Mouse (Mus musculus): ENCODE results near the gene Stat5a. TPM values are rescaled to one million over a fixed set of nuclear protein-coding genes. Genes with fewer than 3 reads are reported as not detected.

The Stat5a gene
- polyA plus RNA-seq, 1 experiment from 2014 or later, result 9.2 TPM

GRCm38 (mm10) chr11:100819048-100819447 lies 40.1 kb upstream of the Stat5a start:
- 76% methylated on average over 8 of the region's 8 CpGs for WGBS

GRCm38 (mm10) chr11:100819626-100820025 lies 39.5 kb upstream of the Stat5a start:
- Histone ChIP-seq H3K4me3 (ENCODE audit: low read depth, low read length) (no peak overlapping the region), H3K4me1 (ENCODE audit: control insufficient read depth, insufficient read depth, low read length) (peaks cover 9% of the 10 kb centered on the region), H3K36me3 (ENCODE audit: control insufficient read depth, insufficient read depth, low read length) (no peaks in the 10 kb centered on the region), H3K9ac (ENCODE audit: low read depth, low read length) (no peak overlapping the region), H3K9me3 (ENCODE audit: control insufficient read depth, low read length) (no peaks in the 10 kb centered on the region), H3K4me2 (ENCODE audit: low read depth, low read length) (no peak overlapping the region), H3K27ac (replicated peaks; ENCODE audit: low read depth, low read length) (no peak overlapping the region), H3K27me3 (replicated peaks; ENCODE audit: control insufficient read depth, insufficient read depth, low read length) (no peaks in the 10 kb centered on the region)
- WGBS, result 48% methylated on average over 16 of the region's 16 CpGs
- no peak for ATAC-seq (ENCODE audit: low read depth)
- no peak for DNase-seq (ENCODE audit: low spot score)

More at GRCm38 (mm10) chr11:100819048-100819447, 40.1 kb upstream of the Stat5a start:
- DNase-seq (ENCODE audit: low spot score) (no peak), ATAC-seq (ENCODE audit: low read depth) (no peak)
- no peak overlapping the region for H3K4me3 ChIP-seq (ENCODE audit: low read depth, low read length)
- peaks cover 9% of the 10 kb centered on the region for H3K4me1 ChIP-seq (ENCODE audit: control insufficient read depth, insufficient read depth, low read length)
- no peak overlapping the region for H3K9ac ChIP-seq (ENCODE audit: low read depth, low read length)
- H3K4me2 ChIP-seq (ENCODE audit: low read depth, low read length), result no peak overlapping the region
- H3K27ac ChIP-seq (replicated peaks; ENCODE audit: low read depth, low read length), result no peak overlapping the region
- no peaks in the 10 kb centered on the region for H3K36me3 ChIP-seq (ENCODE audit: control insufficient read depth, insufficient read depth, low read length)
- no peaks in the 10 kb centered on the region for H3K27me3 ChIP-seq (replicated peaks; ENCODE audit: control insufficient read depth, insufficient read depth, low read length)
- no peaks in the 10 kb centered on the region for H3K9me3 ChIP-seq (ENCODE audit: control insufficient read depth, low read length)

GRCm38 (mm10) chr11:100820047-100820446 lies 39.1 kb upstream of the Stat5a start:
- WGBS, result 45% methylated on average over 8 of the region's 8 CpGs
- Histone ChIP-seq H3K4me3 (ENCODE audit: low read depth, low read length) (no peak overlapping the region), H3K9me3 (ENCODE audit: control insufficient read depth, low read length) (no peaks in the 10 kb centered on the region), H3K27ac (replicated peaks; ENCODE audit: low read depth, low read length) (no peak overlapping the region), H3K9ac (ENCODE audit: low read depth, low read length) (no peak overlapping the region), H3K4me1 (ENCODE audit: control insufficient read depth, insufficient read depth, low read length) (peaks cover 9% of the 10 kb centered on the region), H3K36me3 (ENCODE audit: control insufficient read depth, insufficient read depth, low read length) (no peaks in the 10 kb centered on the region), H3K4me2 (ENCODE audit: low read depth, low read length) (0 out of 2 replicates have a peak overlapping the region, but pooled peaks have one; percentile 3), H3K27me3 (replicated peaks; ENCODE audit: control insufficient read depth, insufficient read depth, low read length) (no peaks in the 10 kb centered on the region)
- peak; percentile 73 for DNase-seq (ENCODE audit: low spot score)
- ATAC-seq (ENCODE audit: low read depth), result peak; percentile 62; the same call in 1 of the 2 replicates

- 82% methylated on average over 13 of the region's 13 CpGs for WGBS
- DNase-seq (ENCODE audit: low spot score), result no peak
- no peak overlapping the region for H3K27ac ChIP-seq (replicated peaks; ENCODE audit: low read depth, low read length)
- H3K9ac ChIP-seq (ENCODE audit: low read depth, low read length), result no peak overlapping the region
- H3K27me3 ChIP-seq (replicated peaks; ENCODE audit: control insufficient read depth, insufficient read depth, low read length), result no peaks in the 10 kb centered on the region
- no peaks in the 10 kb centered on the region for H3K9me3 ChIP-seq (ENCODE audit: control insufficient read depth, low read length)
- no peak overlapping the region for H3K4me2 ChIP-seq (ENCODE audit: low read depth, low read length)
- no peak overlapping the region for H3K4me3 ChIP-seq (ENCODE audit: low read depth, low read length)
- no peaks in the 10 kb centered on the region for H3K36me3 ChIP-seq (ENCODE audit: control insufficient read depth, insufficient read depth, low read length)
- peaks cover 9% of the 10 kb centered on the region for H3K4me1 ChIP-seq (ENCODE audit: control insufficient read depth, insufficient read depth, low read length)
- ATAC-seq (ENCODE audit: low read depth), result no peak
These were observed 37.4 kb upstream of the Stat5a start for GRCm38 (mm10) chr11:100821605-100822220.

GRCm38 (mm10) chr11:100822365-100822764 lies 36.8 kb upstream of the Stat5a start:
- Histone ChIP-seq H3K9me3 (ENCODE audit: control insufficient read depth, low read length) (no peaks in the 10 kb centered on the region), H3K4me1 (ENCODE audit: control insufficient read depth, insufficient read depth, low read length) (peaks cover 9% of the 10 kb centered on the region), H3K27ac (replicated peaks; ENCODE audit: low read depth, low read length) (no peak overlapping the region), H3K9ac (ENCODE audit: low read depth, low read length) (no peak overlapping the region), H3K4me2 (ENCODE audit: low read depth, low read length) (0 out of 2 replicates have a peak overlapping the region, but pooled peaks have one; percentile 13), H3K27me3 (replicated peaks; ENCODE audit: control insufficient read depth, insufficient read depth, low read length) (no peaks in the 10 kb centered on the region), H3K36me3 (ENCODE audit: control insufficient read depth, insufficient read depth, low read length) (no peaks in the 10 kb centered on the region), H3K4me3 (ENCODE audit: low read depth, low read length) (no peak overlapping the region)
- DNase-seq (ENCODE audit: low spot score) (peak; percentile 32), ATAC-seq (ENCODE audit: low read depth) (no peak)
- 62% methylated on average over 12 of the region's 12 CpGs for WGBS

GRCm38 (mm10) chr11:100823543-100824313 lies 35.4 kb upstream of the Stat5a start:
- H3K4me2 ChIP-seq (ENCODE audit: low read depth, low read length), result no peak overlapping the region
- no peaks in the 10 kb centered on the region for H3K36me3 ChIP-seq (ENCODE audit: control insufficient read depth, insufficient read depth, low read length)
- ATAC-seq (ENCODE audit: low read depth) (no peak), DNase-seq (ENCODE audit: low spot score) (no peak)
- no peak overlapping the region for H3K27ac ChIP-seq (replicated peaks; ENCODE audit: low read depth, low read length)
- H3K9ac ChIP-seq (ENCODE audit: low read depth, low read length), result no peak overlapping the region
- no peaks in the 10 kb centered on the region for H3K27me3 ChIP-seq (replicated peaks; ENCODE audit: control insufficient read depth, insufficient read depth, low read length)
- H3K4me3 ChIP-seq (ENCODE audit: low read depth, low read length), result no peak overlapping the region
- H3K9me3 ChIP-seq (ENCODE audit: control insufficient read depth, low read length), result no peaks in the 10 kb centered on the region
- peaks cover 9% of the 10 kb centered on the region for H3K4me1 ChIP-seq (ENCODE audit: control insufficient read depth, insufficient read depth, low read length)
- 64% methylated on average over 8 of the region's 8 CpGs for whole genome bisulfite sequencing

GRCm38 (mm10) chr11:100824496-100824895 lies 34.7 kb upstream of the Stat5a start:
- Histone ChIP-seq H3K27me3 (replicated peaks; ENCODE audit: control insufficient read depth, insufficient read depth, low read length) (no peaks in the 10 kb centered on the region), H3K9me3 (ENCODE audit: control insufficient read depth, low read length) (no peaks in the 10 kb centered on the region), H3K4me3 (ENCODE audit: low read depth, low read length) (no peak overlapping the region), H3K4me2 (ENCODE audit: low read depth, low read length) (no peak overlapping the region), H3K27ac (replicated peaks; ENCODE audit: low read depth, low read length) (no peak overlapping the region), H3K4me1 (ENCODE audit: control insufficient read depth, insufficient read depth, low read length) (peaks cover 7% of the 10 kb centered on the region), H3K9ac (ENCODE audit: low read depth, low read length) (no peak overlapping the region), H3K36me3 (ENCODE audit: control insufficient read depth, insufficient read depth, low read length) (no peaks in the 10 kb centered on the region)
- DNase-seq (ENCODE audit: low spot score), result no peak
- no peak for ATAC-seq (ENCODE audit: low read depth)
- 83% methylated on average over 7 of the region's 7 CpGs for WGBS

- Histone ChIP-seq H3K27ac (replicated peaks; ENCODE audit: low read depth, low read length) (no peak overlapping the region), H3K9ac (ENCODE audit: low read depth, low read length) (no peak overlapping the region), H3K4me3 (ENCODE audit: low read depth, low read length) (no peak overlapping the region), H3K4me2 (ENCODE audit: low read depth, low read length) (no peak overlapping the region), H3K9me3 (ENCODE audit: control insufficient read depth, low read length) (no peaks in the 10 kb centered on the region), H3K4me1 (ENCODE audit: control insufficient read depth, insufficient read depth, low read length) (0 out of 2 replicates have a peak, but pooled peaks cover 5% of the 10 kb centered on the region), H3K36me3 (ENCODE audit: control insufficient read depth, insufficient read depth, low read length) (no peaks in the 10 kb centered on the region), H3K27me3 (replicated peaks; ENCODE audit: control insufficient read depth, insufficient read depth, low read length) (no peaks in the 10 kb centered on the region)
- no peak for DNase-seq (ENCODE audit: low spot score)
- 90% methylated on average over 9 of the region's 9 CpGs for WGBS
- ATAC-seq (ENCODE audit: low read depth), result no peak
These were observed 33.7 kb upstream of the Stat5a start for GRCm38 (mm10) chr11:100825451-100825850.

Measured in embryonic facial prominence, embryonic 14.5 days (tissue).